Mouse (Mus musculus) heart, postnatal 4 days (tissue): ENCODE measurements at regions not wholly inside any gene's neighbourhood (a gene's known extent, or its start where the extent isn't known, plus 50 kb on each side); places are given as distances from the start of the nearest gene placed in this dataset.
A peak's percentile ranks its signal among the peaks of the same experiment; 100 is the strongest.
"Not testable (repeated sequence)": the region's sequence is repeated elsewhere in the genome, so short reads cannot be mapped to it uniquely, and the experiment has no call there.

ENCODE experiments used
- DNase-seq: peaks from one replicate; pipeline ENCODE4 v3.0.0; 2021

DNA sequence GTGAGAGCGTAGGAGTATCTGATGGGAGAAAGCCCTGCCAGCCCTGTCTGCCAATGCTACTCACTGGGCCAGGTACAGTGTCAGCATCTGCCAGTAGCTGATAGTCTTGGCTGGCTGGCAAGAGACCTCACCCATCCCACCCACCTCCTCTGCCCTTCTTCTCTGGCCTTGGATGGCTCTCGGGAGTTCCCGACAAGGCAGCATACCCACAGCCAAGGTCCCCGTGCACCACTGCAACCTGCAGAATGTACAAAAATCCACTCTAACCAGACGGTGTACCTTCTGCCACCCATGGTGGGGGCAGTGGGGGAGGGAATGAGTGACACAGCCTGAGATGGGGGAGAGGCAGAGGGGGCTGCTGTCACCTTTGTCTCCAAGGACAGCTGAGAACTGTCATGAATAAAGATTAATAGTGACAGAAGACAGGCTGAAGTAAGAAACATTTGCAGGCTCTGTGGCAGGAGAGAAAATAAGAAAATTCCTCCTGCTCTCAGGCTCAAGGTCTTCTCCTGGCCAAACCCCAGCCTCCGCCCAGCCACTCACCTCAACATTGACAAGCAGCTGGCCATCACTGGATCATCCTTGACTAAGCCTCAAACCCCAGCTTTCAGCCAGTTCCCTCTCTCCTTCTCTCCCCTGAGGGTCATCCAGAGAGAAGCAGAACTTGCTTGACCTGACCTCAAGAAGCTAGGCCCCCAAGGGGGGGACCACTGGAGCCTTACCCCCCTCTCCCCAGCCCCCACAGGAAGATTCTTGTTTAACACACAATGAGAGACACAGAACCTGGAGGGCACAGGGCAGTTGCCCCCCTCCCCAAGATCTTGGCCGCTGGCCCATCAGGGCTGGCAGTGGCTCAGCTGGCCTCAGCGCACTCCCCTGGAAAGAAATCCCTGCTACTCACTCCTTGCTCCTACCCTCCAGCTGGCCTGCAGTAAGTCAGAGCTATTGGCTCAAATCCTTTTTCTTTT is 73.7 kb downstream of the Cpn2 start:
- DNase-seq: peak; percentile 81

DNA sequence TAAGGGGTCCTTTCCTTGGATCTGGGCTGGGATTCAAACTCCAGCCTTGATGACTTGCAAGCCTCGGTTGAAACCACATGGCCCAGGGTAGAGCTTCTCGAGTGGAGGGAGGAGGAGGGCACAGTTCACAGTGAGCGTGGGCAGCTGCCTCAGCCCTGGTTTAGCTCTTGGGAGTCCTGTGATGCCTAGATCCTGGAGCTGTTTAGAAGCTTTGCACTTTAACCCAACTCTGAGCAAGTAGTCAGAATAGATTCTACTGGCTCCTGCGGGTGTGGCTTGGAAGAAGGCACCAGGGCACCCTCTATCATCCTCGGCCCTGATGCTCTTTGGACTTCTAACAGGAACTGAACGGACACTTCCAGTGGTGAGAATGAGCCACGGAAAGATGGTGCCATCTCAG is 72.5 kb downstream of the Cpn2 start:
- no peak for DNase-seq

DNA sequence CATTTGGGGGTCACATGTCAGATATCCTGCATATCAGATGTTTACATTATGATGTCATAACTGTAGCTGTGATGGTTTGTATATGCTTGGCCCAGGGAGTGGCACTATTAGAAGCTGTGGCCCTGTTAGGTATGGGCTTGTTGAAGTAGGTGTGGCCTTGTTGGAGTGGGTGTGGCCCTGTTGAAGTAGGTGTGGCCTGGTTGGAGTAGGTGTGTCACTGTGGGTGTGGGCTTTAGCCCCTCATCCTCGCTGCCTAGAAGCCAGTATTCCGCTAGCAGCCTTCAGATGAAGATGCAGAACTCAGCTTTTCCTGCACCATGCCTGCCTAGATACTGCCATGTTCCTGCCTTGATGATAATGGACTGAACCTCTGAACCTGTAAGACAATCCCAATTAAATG is 71.4 kb downstream of the Cpn2 start:
- not testable (repeated sequence) for DNase-seq

DNA sequence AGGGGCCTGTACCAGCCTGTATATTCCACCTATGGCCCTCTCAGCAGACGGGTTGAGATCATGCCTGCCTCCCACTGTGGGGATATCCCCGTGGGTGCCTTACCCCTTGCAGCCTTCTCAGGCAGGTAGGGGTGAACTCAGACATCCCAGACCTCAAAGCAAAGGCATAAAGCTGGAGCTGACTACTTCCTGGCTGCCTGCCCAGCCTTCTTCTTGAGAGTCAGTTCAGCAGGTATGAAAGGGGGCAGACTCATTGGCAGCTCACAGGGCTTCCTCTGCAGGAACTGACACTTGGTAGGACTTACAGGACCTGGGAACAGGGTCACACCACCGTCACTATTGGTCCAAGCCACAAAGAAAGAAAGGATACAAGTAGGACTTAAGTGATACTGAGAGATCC is 69.9 kb downstream of the Cpn2 start:
- no peak for DNase-seq

DNA sequence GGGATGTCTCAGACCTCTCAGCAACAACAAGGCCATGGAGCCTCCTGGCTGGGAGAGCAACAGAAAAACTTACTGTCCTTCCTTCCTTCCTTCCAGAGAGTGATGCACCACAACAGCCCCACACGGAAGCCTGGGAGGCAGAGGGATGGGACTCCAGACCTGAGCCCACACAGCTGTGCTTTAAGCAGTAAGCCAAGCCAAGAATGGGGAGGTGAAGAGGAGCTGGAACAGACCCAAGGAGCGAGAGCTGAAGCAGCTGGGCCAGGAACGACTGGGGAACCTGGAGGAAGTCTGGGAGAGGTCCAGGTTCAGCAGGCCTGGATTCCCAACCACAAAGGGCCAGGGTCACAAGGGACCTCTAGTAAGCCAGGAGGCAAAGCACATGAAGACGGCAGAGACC is 67.5 kb downstream of the Cpn2 start:
- peak; percentile 50 for DNase-seq

DNA sequence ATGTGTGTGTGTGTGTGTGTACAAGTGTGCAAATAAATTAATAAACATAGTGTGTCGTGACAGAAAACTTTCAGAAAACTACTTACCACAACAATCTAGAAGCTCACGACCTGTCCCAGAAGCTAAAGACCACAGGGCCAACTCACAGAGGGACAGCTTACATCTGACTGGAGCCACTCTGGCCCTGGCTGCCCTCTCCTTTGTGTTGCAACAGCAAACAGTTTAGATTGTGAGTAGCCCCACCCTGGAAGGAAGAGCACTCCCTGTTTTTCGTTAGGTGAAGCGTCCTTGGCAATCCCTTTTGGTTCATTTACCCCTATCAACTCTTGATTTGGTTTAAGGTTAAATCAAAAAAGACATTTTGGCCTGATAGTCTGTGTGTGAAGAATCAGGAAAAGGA is 63.2 kb downstream of the Cpn2 start:
- DNase-seq: no peak

DNA sequence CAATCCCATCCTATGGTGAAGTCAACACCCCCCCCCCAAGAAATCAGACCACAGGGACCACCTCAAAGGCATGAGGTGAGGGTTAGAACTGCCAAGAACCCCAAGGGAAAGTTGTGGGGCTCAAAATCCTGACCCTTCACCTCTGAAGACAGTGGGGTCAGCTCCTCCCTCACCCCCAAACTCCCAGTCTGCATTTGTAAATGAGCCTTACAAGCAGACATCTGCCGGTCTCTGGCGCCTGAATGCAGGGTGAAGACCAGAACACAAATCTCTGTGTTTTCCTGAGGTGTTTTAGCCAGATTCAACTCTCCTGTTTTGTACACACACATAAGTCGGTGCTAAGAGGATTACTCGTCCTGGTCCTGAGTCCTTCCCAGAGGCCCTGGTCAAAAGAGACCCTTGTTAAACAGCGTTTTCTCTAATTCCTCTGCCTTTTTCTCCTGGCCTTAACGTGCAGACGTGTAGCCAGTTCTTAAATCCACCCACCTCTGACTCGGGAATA is 61.9 kb downstream of the Cpn2 start:
- no peak for DNase-seq

DNA sequence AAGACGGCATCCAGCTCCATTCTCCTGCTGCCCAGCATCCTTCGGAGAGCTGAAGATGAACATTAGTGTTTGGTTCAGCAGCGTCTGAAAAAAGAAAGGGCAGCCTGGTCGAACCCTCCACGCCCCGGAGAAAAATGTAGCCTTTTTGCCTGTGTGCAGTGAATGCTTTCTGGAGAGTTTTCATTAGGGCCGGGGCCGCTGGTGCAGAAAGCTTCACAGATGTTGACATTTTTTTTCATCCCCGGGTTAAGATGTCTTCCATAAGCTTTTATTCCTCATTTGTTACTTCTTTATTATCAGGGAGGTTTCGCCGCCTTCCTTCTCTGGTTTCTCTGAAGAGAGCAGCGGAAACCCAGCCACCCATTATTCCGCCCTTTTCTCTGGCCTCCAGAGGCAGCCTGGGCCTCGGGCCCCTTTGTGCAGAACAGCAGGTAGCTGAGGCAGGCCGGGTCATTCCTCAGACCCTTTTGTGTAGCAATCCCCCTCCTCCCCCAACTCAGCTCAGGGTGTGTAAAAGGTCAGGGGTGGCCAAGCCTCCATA is 61.4 kb downstream of the Cpn2 start:
- no peak for DNase-seq
